Mouse (Mus musculus) limb, embryonic 13.5 days (tissue): ENCODE measurements around the gene Plxdc1. TPM values are rescaled to one million over a fixed set of nuclear protein-coding genes. Genes with fewer than 3 reads are reported as not detected.

Experiments used
- ATAC-seq: fragments of 200-750 bp; cut with Nextera tagmentation; 2 replicates; pipeline ENCODE4 v1.8.0; 2017; ENCODE audit warnings: low read depth, moderate number of reproducible peaks, moderate TSS enrichment; ENCODE audit not compliant: low FRiP score
- H3K27ac ChIP-seq: fragments of 300-500 bp; sonication (generic); 2 replicates; pipeline ENCODE4 v1.5.1; 2015; ENCODE audit warnings: inconsistent platforms, mild to moderate bottlenecking, moderate library complexity
- H3K27me3 ChIP-seq: fragments of 300-500 bp; sonication (generic); 2 replicates; pipeline ENCODE4 v1.6.1; 2015; ENCODE audit warnings: mild to moderate bottlenecking, inconsistent platforms
- H3K36me3 ChIP-seq: fragments of 300-500 bp; sonication (generic); 2 replicates; pipeline ENCODE4 v1.6.1; 2015; ENCODE audit warnings: inconsistent platforms, mild to moderate bottlenecking, moderate library complexity
- H3K4me1 ChIP-seq: fragments of 300-500 bp; sonication (generic); 2 replicates; pipeline ENCODE4 v1.6.1; 2015; ENCODE audit warnings: inconsistent platforms
- H3K4me2 ChIP-seq: fragments of 300-500 bp; sonication (generic); replicated peaks from 2 replicates; pipeline ENCODE4 v1.6.1; 2015; ENCODE audit warnings: inconsistent platforms, mild to moderate bottlenecking, moderate library complexity
- H3K4me3 ChIP-seq: fragments of 300-500 bp; sonication (generic); 2 replicates; pipeline ENCODE4 v1.5.1; 2015; ENCODE audit warnings: moderate library complexity, mild to moderate bottlenecking, inconsistent platforms
- H3K9ac ChIP-seq: fragments of 300-500 bp; sonication (generic); 2 replicates; pipeline ENCODE4 v1.6.1; 2015; ENCODE audit warnings: mild to moderate bottlenecking, inconsistent platforms
- H3K9me3 ChIP-seq: fragments of 300-500 bp; sonication (generic); 2 replicates; pipeline ENCODE4 v1.6.1; 2016; ENCODE audit warnings: inconsistent platforms
- WGBS: fragments of 180-500 bp; shearing (Covaris S2); methylation state at CpG from one replicate; pipeline ENCODE4 v1.1.7; 2015; 5-methylcytosine and 5-hydroxymethylcytosine counted together
- polyA plus RNA-seq: library from polyadenylated mRNA; unstranded; fragments of >200 nt; fragmentation: Nextera tagmentation; extraction: Ambion mirVana; gene quantifications from 2 replicates; pipeline ENCODE4 v1.2.1, GENCODE M21; 2015

The Plxdc1 gene
- polyA plus RNA-seq, 1 experiment from 2014 or later, result 0.33 TPM

DNA sequence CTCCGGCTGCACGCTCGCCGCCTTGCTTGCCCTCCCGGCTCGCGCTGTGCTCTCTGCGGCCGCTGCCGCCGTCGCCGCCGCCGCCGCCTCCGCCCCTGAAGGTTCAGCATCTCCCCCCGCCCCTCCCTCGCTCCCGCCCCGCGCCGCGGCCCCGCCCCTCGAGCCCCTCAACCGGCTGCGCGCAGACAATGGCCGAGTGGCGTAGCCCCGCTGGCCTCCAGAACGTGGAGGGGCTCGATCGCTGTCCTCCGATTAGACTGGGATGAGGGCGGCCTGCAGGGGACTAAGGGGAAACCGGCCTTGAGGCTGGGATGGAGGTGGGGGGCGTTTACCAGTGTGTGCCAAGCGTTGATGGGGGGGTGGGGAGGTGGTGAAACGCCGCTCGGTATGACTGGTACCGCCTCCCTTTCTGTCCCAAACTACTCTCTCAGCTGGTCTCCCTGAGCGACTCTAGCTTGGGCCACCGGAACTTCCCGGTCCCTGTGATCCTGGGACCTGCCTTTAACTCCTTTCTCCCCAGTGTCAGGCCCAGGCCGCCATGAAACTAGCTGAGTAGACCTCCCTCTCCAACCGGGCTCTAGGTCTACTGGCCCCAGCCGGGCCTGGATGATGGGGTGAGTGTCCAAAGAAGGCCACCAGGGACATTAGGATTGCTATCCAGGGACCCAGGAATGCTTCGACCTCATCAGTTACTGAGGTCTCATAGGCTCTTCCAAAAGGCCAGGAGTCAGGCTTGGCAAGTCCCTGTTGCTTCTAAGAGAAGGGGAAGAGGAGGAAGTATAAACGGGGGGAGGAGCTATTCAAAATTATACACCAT is 36.5 kb upstream of the Plxdc1 start, which contains the start of gene Cacnb1:
Cacnb1 (minus strand) TSS at position 480 of the 817 bp plus-strand sequence.
- Histone ChIP-seq H3K4me2 (peak within 1 kb of the TSS; percentile 81), H3K27me3 (no peaks in the 10 kb centered on the region), H3K9me3 (no peaks in the 10 kb centered on the region), H3K9ac (peak within 1 kb of the TSS; percentile 88), H3K27ac (peak within 1 kb of the TSS; percentile 90), H3K4me3 (peak within 1 kb of the TSS; percentile 83), H3K4me1 (peaks cover 42% of the 10 kb centered on the region), H3K36me3 (peaks cover 13% of the 10 kb centered on the region)
- under 1% methylated on average over 41 of the region's 52 CpGs for WGBS
- peak; percentile 52 for ATAC-seq

- H3K4me3 ChIP-seq, result peak overlapping the region; percentile 83
- peaks cover 39% of the 10 kb centered on the region for H3K4me1 ChIP-seq
- peaks cover 19% of the 10 kb centered on the region for H3K36me3 ChIP-seq
- WGBS, result under 1% methylated on average over 22 of the region's 23 CpGs
- H3K27ac ChIP-seq, result peak overlapping the region; percentile 90
- H3K27me3 ChIP-seq, result no peaks in the 10 kb centered on the region
- H3K9ac ChIP-seq, result peak overlapping the region; percentile 88
- peak overlapping the region; percentile 81 for H3K4me2 ChIP-seq
- no peaks in the 10 kb centered on the region for H3K9me3 ChIP-seq
- 0 out of 2 replicates have a peak, but pooled peaks have one; percentile 1 for ATAC-seq
These were observed 36.0 kb upstream of the Plxdc1 start for GRCm38 (mm10) chr11:98022253-98022554.

- Histone ChIP-seq H3K4me3 (peak overlapping the region; percentile 83), H3K27ac (peak overlapping the region; percentile 90), H3K4me2 (peak overlapping the region; percentile 81), H3K4me1 (peaks cover 39% of the 10 kb centered on the region), H3K9me3 (no peaks in the 10 kb centered on the region), H3K27me3 (no peaks in the 10 kb centered on the region), H3K9ac (peak overlapping the region; percentile 88), H3K36me3 (peaks cover 24% of the 10 kb centered on the region)
- 3% methylated on average over 32 of the region's 34 CpGs for WGBS
- ATAC-seq, result peak; percentile 29
These were observed 35.5 kb upstream of the Plxdc1 start for GRCm38 (mm10) chr11:98021565-98022252.

- peak overlapping the region; percentile 90 for H3K27ac ChIP-seq
- ATAC-seq, result peak; percentile 7; the same call in 1 of the 2 replicates
- peak overlapping the region; percentile 83 for H3K4me3 ChIP-seq
- no peaks in the 10 kb centered on the region for H3K9me3 ChIP-seq
- peaks cover 38% of the 10 kb centered on the region for H3K4me1 ChIP-seq
- H3K36me3 ChIP-seq, result peaks cover 30% of the 10 kb centered on the region
- peak overlapping the region; percentile 81 for H3K4me2 ChIP-seq
- 67% methylated on average over 2 of the region's 2 CpGs for WGBS
- H3K9ac ChIP-seq, result peak overlapping the region; percentile 88
- no peaks in the 10 kb centered on the region for H3K27me3 ChIP-seq
These were observed 34.9 kb upstream of the Plxdc1 start for GRCm38 (mm10) chr11:98021118-98021517.

GRCm38 (mm10) chr11:98020710-98021109 is 34.5 kb upstream of the Plxdc1 start:
- Histone ChIP-seq H3K4me3 (peak overlapping the region; percentile 83), H3K4me2 (peak overlapping the region; percentile 81), H3K9ac (peak overlapping the region; percentile 88; the same call in 1 of the 2 replicates), H3K36me3 (peaks cover 34% of the 10 kb centered on the region), H3K4me1 (peaks cover 34% of the 10 kb centered on the region), H3K27ac (peak overlapping the region; percentile 90; the same call in 1 of the 2 replicates), H3K27me3 (no peaks in the 10 kb centered on the region), H3K9me3 (no peaks in the 10 kb centered on the region)
- ATAC-seq, result no peak
- WGBS, result 61% methylated on average over 1 of the region's 1 CpGs

DNA sequence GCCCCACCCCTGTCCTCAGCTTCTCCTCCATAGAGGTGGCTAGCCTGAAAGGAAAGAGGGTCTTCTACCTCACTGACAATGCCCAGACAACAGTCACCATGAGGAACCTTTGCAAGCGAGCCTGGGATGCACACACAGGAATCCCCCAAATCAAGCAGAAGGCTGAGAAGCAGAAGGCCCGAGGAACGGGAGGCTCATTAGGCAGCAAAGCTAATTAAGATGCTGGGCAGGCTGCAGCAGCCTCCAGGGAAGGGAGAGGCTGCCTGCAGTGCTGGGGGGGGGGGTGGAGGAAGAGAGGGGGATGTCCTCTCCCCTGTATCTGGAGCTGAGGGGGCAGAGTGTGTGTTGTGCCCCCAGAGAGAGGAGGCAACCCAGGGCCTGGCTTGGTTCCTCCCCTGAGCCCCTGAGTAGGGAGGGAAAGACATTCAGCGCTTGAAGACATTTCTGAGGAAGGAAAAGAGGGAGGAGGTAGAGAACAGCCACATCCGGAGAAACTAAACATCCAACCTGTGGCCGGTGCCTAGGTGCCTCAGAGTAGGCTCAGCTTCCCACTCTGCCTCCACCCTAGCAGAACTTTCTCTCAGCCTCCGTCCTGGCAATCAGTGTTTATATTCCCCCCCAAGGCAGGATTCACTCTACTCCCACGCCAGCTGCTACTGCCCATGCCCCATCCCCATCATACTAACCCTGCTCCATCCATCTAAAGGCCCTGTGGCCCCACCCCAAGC is 33.8 kb upstream of the Plxdc1 start:
- WGBS, result 29% methylated on average over 8 of the region's 8 CpGs
- H3K27me3 ChIP-seq, result no peaks in the 10 kb centered on the region
- H3K4me2 ChIP-seq, result peak overlapping the region; percentile 81

DNA sequence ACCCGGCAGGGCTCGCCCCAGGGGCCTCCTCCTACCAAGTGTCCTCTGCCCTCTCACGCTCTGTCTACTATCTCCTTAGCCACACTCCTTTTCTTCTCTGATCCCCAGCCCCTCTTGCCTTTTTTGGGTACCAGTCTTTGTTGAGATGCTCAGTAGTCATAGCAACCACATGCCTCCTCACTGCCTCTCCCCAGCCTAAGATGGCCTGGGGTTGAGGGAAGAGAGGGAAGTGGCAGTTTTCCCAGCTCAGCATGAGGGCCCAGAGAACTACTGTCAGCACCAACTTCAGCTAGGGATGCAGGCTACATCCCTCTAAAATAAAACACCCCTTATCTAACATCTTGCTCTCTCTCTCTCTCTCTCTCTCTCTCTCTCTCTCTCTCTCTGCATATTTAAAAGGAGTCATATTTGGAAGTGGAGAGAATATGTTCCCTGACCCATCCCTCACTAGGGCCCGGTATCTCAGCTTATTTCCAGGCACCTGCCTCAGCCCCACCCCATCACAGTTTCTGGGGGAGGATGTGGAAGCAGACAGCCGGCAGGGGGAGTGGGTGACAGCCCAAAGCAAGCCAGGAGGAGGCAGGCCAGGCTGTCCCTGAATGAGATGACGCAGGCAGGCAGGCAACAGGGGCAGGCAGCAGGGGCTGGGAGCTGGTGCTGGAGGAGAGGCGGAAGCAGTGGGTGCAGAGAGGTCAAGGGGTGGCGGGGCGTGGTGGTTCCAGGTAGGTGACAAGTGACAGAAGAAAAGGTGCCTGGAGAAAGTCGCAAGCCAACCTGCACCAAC is 32.8 kb upstream of the Plxdc1 start:
- Histone ChIP-seq H3K4me2 (no peak overlapping the region; the same call in 1 of the 2 replicates), H3K4me1 (peaks cover 32% of the 10 kb centered on the region), H3K4me3 (no peak overlapping the region), H3K36me3 (peaks cover 49% of the 10 kb centered on the region), H3K9me3 (no peaks in the 10 kb centered on the region), H3K9ac (no peak overlapping the region; the same call in 1 of the 2 replicates), H3K27ac (no peak overlapping the region), H3K27me3 (no peaks in the 10 kb centered on the region)
- no peak for ATAC-seq
- 47% methylated on average over 8 of the region's 10 CpGs for WGBS

More for the DNA sequence above, 33.8 kb upstream of the Plxdc1 start:
- Histone ChIP-seq H3K4me1 (peaks cover 32% of the 10 kb centered on the region), H3K9me3 (no peaks in the 10 kb centered on the region), H3K4me3 (peak overlapping the region; percentile 83; the same call in 1 of the 2 replicates), H3K27ac (no peak overlapping the region), H3K36me3 (peaks cover 40% of the 10 kb centered on the region), H3K9ac (peak overlapping the region; percentile 50; the same call in 1 of the 2 replicates)
- ATAC-seq, result no peak

- ATAC-seq, result no peak
- H3K27ac ChIP-seq, result no peak overlapping the region
- peaks cover 29% of the 10 kb centered on the region for H3K4me1 ChIP-seq
- no peaks in the 10 kb centered on the region for H3K27me3 ChIP-seq
- H3K36me3 ChIP-seq, result peaks cover 53% of the 10 kb centered on the region
- no peak overlapping the region for H3K4me2 ChIP-seq
- no peak overlapping the region for H3K9ac ChIP-seq
- no peaks in the 10 kb centered on the region for H3K9me3 ChIP-seq
- WGBS, result 62% methylated on average over 6 of the region's 6 CpGs
- H3K4me3 ChIP-seq, result no peak overlapping the region
These were observed 32.0 kb upstream of the Plxdc1 start for GRCm38 (mm10) chr11:98018222-98018621.

DNA sequence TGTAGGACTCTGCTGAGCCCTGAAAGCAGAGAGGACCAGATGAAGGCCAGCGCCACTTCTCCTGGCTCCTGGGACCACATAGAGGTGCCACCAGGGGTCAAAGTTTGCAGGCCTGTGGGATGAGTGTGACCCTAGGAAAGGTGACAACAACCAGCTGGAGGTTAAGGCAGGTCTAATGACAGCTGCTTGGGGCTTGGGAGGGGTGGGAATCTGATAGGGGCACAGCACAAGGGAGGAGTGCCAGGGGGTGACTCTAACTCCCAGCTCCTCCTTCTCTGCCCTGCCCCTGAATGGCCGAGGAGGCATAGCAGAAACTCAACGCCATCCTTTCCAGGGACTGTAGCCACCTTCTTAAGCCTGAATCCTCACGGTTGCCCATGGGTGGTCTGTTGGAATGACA is 30.6 kb upstream of the Plxdc1 start:
- H3K9me3 ChIP-seq, result no peaks in the 10 kb centered on the region
- no peaks in the 10 kb centered on the region for H3K27me3 ChIP-seq
- peaks cover 63% of the 10 kb centered on the region for H3K36me3 ChIP-seq
- no peak overlapping the region for H3K4me2 ChIP-seq
- no peak for ATAC-seq
- H3K9ac ChIP-seq, result no peak overlapping the region
- 72% methylated on average over 4 of the region's 4 CpGs for WGBS
- H3K4me3 ChIP-seq, result no peak overlapping the region
- H3K4me1 ChIP-seq, result peaks cover 25% of the 10 kb centered on the region
- H3K27ac ChIP-seq, result no peak overlapping the region

DNA sequence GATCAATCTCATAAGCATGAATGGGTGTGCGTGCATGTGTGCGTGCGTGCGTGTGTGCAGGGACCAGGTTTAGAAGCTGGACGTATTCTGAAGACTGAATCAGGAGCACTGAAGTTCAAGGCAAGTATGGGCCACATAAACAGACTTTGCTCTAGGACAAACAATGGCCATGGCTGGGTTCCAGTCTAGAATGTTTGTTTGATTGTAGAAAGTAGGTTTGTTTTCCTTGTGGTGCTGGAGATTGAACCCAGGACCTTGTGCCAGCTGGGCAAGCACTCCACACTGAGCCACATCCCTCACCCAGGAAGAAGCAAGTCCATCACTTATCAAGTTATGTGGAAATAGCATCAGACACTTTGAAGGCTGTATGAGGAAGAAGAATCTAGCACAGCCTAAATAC is 29.9 kb upstream of the Plxdc1 start:
- Histone ChIP-seq H3K9me3 (no peaks in the 10 kb centered on the region), H3K27me3 (no peaks in the 10 kb centered on the region), H3K27ac (no peak overlapping the region), H3K9ac (no peak overlapping the region), H3K4me1 (peaks cover 20% of the 10 kb centered on the region), H3K4me2 (no peak overlapping the region), H3K4me3 (no peak overlapping the region), H3K36me3 (peaks cover 70% of the 10 kb centered on the region)
- ATAC-seq, result no peak
- 94% methylated on average over 5 of the region's 5 CpGs for WGBS

- Histone ChIP-seq H3K4me1 (no peaks in the 10 kb centered on the region), H3K4me2 (no peak overlapping the region), H3K4me3 (no peak overlapping the region), H3K27ac (no peak overlapping the region), H3K9ac (no peak overlapping the region), H3K36me3 (peaks cover 91% of the 10 kb centered on the region), H3K9me3 (no peaks in the 10 kb centered on the region), H3K27me3 (no peaks in the 10 kb centered on the region)
- no peak for ATAC-seq
- WGBS, result 82% methylated on average over 10 of the region's 10 CpGs
These were observed 26.6 kb upstream of the Plxdc1 start for GRCm38 (mm10) chr11:98012831-98013230.
